Comparison of ENCODE assay signal across 8 mouse cellular contexts in the genomic region with DNA sequence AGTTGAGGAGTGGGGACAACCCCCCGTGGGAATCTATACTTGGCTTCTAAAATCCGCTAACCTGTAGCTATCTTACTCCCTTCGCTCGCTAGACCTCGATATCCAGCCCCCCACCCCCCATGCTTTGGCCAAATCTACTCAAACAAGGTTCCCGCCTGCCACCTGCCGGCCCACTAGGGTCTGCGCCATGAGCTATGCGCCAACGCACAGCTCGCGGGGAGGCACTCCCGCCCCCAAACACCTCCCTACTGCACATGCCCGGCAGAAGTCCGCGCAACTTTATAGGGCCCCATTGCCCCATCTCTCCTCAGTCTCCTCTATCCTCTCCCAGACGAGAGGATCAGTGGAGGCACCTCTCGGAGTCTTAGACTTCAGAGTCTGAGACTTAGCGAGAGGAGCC. TPM values are rescaled to one million over a fixed set of nuclear protein-coding genes. Genes with fewer than 3 reads are reported as not detected.
DNase-seq lines count a peak whose midpoint lies in the region; ATAC-seq and TF ChIP-seq lines count a peak whose summit lies in the region.

A gene (plus strand): TSS at position 310 of the 400 bp plus-strand sequence.

- peaks cover 41% of the 10 kb centered on the region for H3K36me3 ChIP-seq in forebrain, postnatal 0 days (ENCODE audit: insufficient read depth)
- H3K36me3 ChIP-seq in hindbrain, embryonic 11.5 days (ENCODE audit: control insufficient read depth, insufficient read depth, low read length): peaks cover 21% of the 10 kb centered on the region
- H3K36me3 ChIP-seq in megakaryocyte, embryonic 14.5 days (replicated peaks; ENCODE audit: low read length): peaks cover 99% of the 10 kb centered on the region
- peaks cover 44% of the 10 kb centered on the region for H3K36me3 ChIP-seq in stomach, embryonic 15.5 days

- peak; percentile 67 for ATAC-seq in forebrain, postnatal 0 days
- ATAC-seq in hindbrain, embryonic 11.5 days (ENCODE audit: low FRiP score): peak; percentile 68
- ATAC-seq in stomach, embryonic 15.5 days (ENCODE audit: insufficient read depth, low FRiP score, low read depth): peak; percentile 63; the same call in 1 of the 2 replicates

- no peak for TF ChIP-seq POLR2A in cerebellum, adult 2 months (IDR thresholded peaks at IDR 0.05; ENCODE audit: borderline replicate concordance, insufficient read depth, low read length)

- no peaks in the 10 kb centered on the region for H3K9me3 ChIP-seq in forebrain, postnatal 0 days (ENCODE audit: low read length)
- peaks cover 3% of the 10 kb centered on the region; the same call in 1 of the 2 replicates for H3K9me3 ChIP-seq in hindbrain, embryonic 11.5 days (ENCODE audit: control insufficient read depth, low read length)
- H3K9me3 ChIP-seq in megakaryocyte, embryonic 14.5 days: peaks cover 30% of the 10 kb centered on the region
- H3K9me3 ChIP-seq in stomach, embryonic 15.5 days: peaks cover 7% of the 10 kb centered on the region

- H3K27me3 ChIP-seq in cerebellum, adult 2 months (ENCODE audit: control insufficient read depth, insufficient read depth, low read length): no peaks in the 10 kb centered on the region; the same call in 1 of the 2 replicates
- peaks cover 40% of the 10 kb centered on the region for H3K27me3 ChIP-seq in forebrain, postnatal 0 days (ENCODE audit: insufficient read depth, low read length)
- peaks cover 42% of the 10 kb centered on the region for H3K27me3 ChIP-seq in hindbrain, embryonic 11.5 days (ENCODE audit: control insufficient read depth, insufficient read depth, low read length)
- peaks cover 64% of the 10 kb centered on the region for H3K27me3 ChIP-seq in megakaryocyte, embryonic 14.5 days (replicated peaks)
- peaks cover 22% of the 10 kb centered on the region for H3K27me3 ChIP-seq in stomach, embryonic 15.5 days (replicated peaks)

- WGBS in cerebellum, adult 2 months: 42% methylated on average over 19 of the region's 19 CpGs
- 54% methylated on average over 19 of the region's 19 CpGs for WGBS in forebrain, postnatal 0 days
- 41% methylated on average over 19 of the region's 19 CpGs for WGBS in hindbrain, embryonic 11.5 days
- WGBS in stomach, embryonic 15.5 days: 44% methylated on average over 19 of the region's 19 CpGs

- no peak for DNase-seq in cerebellum, adult 2 months
- DNase-seq in cerebellum, adult 9-11 months: no peak
- no peak for DNase-seq in adrenal gland, postnatal 4 days (ENCODE audit: low spot score in 2 of 2)
- peak; percentile 70 for DNase-seq in forebrain, postnatal 0 days
- peak; percentile 74 for DNase-seq in hindbrain, embryonic 11.5 days (ENCODE audit: low spot score)
- DNase-seq in left cerebral cortex, postnatal 25 days (ENCODE audit: low spot score in 2 of 2): peak in 1 of 2 experiments; percentile 32

- no peak within 1 kb of the TSS for H3K9ac ChIP-seq in forebrain, postnatal 0 days
- H3K9ac ChIP-seq in hindbrain, embryonic 11.5 days (ENCODE audit: low read depth, low read length): no peak within 1 kb of the TSS
- no peak within 1 kb of the TSS for H3K9ac ChIP-seq in stomach, embryonic 15.5 days

- intact Hi-C loops in left cerebral cortex, postnatal 25 days (cut with DNase I): loop anchor here (2.0 to 10.0 kb wide), 2 partner anchors 697 to 1099 kb away; no protein-coding TSS in a partner anchor

- H3K4me2 ChIP-seq in forebrain, postnatal 0 days (ENCODE audit: low read depth): peak within 1 kb of the TSS; percentile 37
- H3K4me2 ChIP-seq in hindbrain, embryonic 11.5 days (replicated peaks; ENCODE audit: low read depth, low read length): peak within 1 kb of the TSS; percentile 55
- peak within 1 kb of the TSS; percentile 54 for H3K4me2 ChIP-seq in stomach, embryonic 15.5 days

- TF ChIP-seq CTCF in cerebellum, adult 2 months (IDR thresholded peaks at IDR 0.05; ENCODE audit: borderline replicate concordance, insufficient read depth, low read depth, low read length): peak; percentile 29; the same call in 1 of the 2 replicates
- TF ChIP-seq CTCF in forebrain, postnatal 0 days (IDR thresholded peaks at IDR 0.05; ENCODE audit: low read depth): peak; percentile 76

- H3K4me1 ChIP-seq in cerebellum, adult 2 months (ENCODE audit: control insufficient read depth, insufficient read depth, low read length): no peaks in the 10 kb centered on the region
- H3K4me1 ChIP-seq in forebrain, postnatal 0 days (ENCODE audit: insufficient read depth): no peaks in the 10 kb centered on the region
- 0 out of 2 replicates have a peak, but pooled peaks cover 2% of the 10 kb centered on the region for H3K4me1 ChIP-seq in hindbrain, embryonic 11.5 days (replicated peaks; ENCODE audit: control insufficient read depth, insufficient read depth, low read length)
- H3K4me1 ChIP-seq in megakaryocyte, embryonic 14.5 days: peaks cover 8% of the 10 kb centered on the region
- peaks cover 7% of the 10 kb centered on the region for H3K4me1 ChIP-seq in stomach, embryonic 15.5 days

- H3K27ac ChIP-seq in cerebellum, adult 2 months (ENCODE audit: insufficient read depth, low read length): no peak within 1 kb of the TSS
- no peak within 1 kb of the TSS for H3K27ac ChIP-seq in forebrain, postnatal 0 days (ENCODE audit: low read depth, low read length)
- H3K27ac ChIP-seq in hindbrain, embryonic 11.5 days (ENCODE audit: low read depth, low read length): no peak within 1 kb of the TSS
- H3K27ac ChIP-seq in stomach, embryonic 15.5 days: no peak within 1 kb of the TSS

- no peak within 1 kb of the TSS for H3K4me3 ChIP-seq in cerebellum, adult 2 months (replicated peaks; ENCODE audit: insufficient read depth, low read depth, low read length)
- H3K4me3 ChIP-seq in forebrain, postnatal 0 days (ENCODE audit: low read depth, low read length): peak within 1 kb of the TSS; percentile 26
- peak within 1 kb of the TSS; percentile 32 for H3K4me3 ChIP-seq in hindbrain, embryonic 11.5 days (ENCODE audit: low read depth, low read length)
- no peak within 1 kb of the TSS for H3K4me3 ChIP-seq in megakaryocyte, embryonic 14.5 days (replicated peaks)
- peak within 1 kb of the TSS; percentile 33 for H3K4me3 ChIP-seq in stomach, embryonic 15.5 days (replicated peaks)

RNA-seq across cellular contexts. Expression of the gene that starts here (rescaled TPM):
- polyA plus RNA-seq in cerebellum, adult 2 months (2012; rRNA removed): 2,758 and 2,923 TPM in 2 replicates
- 1,000 to 10,000 TPM; 3,043 to 3,192 TPM for total RNA-seq in adrenal gland, postnatal 4 days (2021)
- total RNA-seq in forebrain, postnatal 0 days (2014; rRNA removed): 1,201 and 1,512 TPM in 2 replicates
- polyA plus RNA-seq in forebrain, postnatal 0 days (2015; fragmentation: Nextera tagmentation; extraction: Ambion mirVana): 1,404 and 1,604 TPM in 2 replicates
- polyA plus RNA-seq in hindbrain, embryonic 11.5 days (2014; fragmentation: Nextera tagmentation; extraction: Ambion mirVana): 1,233 and 1,244 TPM in 2 replicates
- total RNA-seq in left cerebral cortex, postnatal 25 days (2021): 1,000 to 10,000 TPM; 1,712 to 1,744 TPM
- polyA plus RNA-seq in megakaryocyte, embryonic 14.5 days (2012; ENCODE audit: insufficient read depth, low replicate concordance): 1,157 and 1,276 TPM in 2 replicates
- polyA plus RNA-seq in stomach, embryonic 15.5 days (2015; fragmentation: Nextera tagmentation; extraction: Ambion mirVana): 1,615 and 1,630 TPM in 2 replicates

Comparison
In these comparisons a context has a peak if more than half of its experiments do, and no peak if none do; other contexts are left out.
1. DNase-seq: peak in forebrain, postnatal 0 days (single experiment) and hindbrain, embryonic 11.5 days (single experiment); none in cerebellum, adult 2 months (0 of 2), cerebellum, adult 9-11 months (single experiment) and adrenal gland, postnatal 4 days (0 of 2).
2. H3K4me3 ChIP-seq: peak in forebrain, postnatal 0 days (single experiment), hindbrain, embryonic 11.5 days (single experiment) and stomach, embryonic 15.5 days (single experiment); none in cerebellum, adult 2 months (single experiment) and megakaryocyte, embryonic 14.5 days (single experiment).
3. Peak in every context shown above with its lines, with median percentiles within 50 percentile points of each other: ATAC-seq and H3K4me2 ChIP-seq.